Mouse (Mus musculus) frontal cortex, adult (tissue): ENCODE measurements around the gene Eepd1.
"Not testable (repeated sequence)": the region's sequence is repeated elsewhere in the genome, so short reads cannot be mapped to it uniquely, and the experiment has no call there.

Experiments
- ATAC-seq: cut with Nextera tagmentation; 2 replicates; pipeline ENCODE4 v1.9.2; 2017; ENCODE audit warnings: mild to moderate bottlenecking, moderate library complexity, mixed read lengths; ENCODE audit not compliant: low TSS enrichment

Eepd1 gene

DNA sequence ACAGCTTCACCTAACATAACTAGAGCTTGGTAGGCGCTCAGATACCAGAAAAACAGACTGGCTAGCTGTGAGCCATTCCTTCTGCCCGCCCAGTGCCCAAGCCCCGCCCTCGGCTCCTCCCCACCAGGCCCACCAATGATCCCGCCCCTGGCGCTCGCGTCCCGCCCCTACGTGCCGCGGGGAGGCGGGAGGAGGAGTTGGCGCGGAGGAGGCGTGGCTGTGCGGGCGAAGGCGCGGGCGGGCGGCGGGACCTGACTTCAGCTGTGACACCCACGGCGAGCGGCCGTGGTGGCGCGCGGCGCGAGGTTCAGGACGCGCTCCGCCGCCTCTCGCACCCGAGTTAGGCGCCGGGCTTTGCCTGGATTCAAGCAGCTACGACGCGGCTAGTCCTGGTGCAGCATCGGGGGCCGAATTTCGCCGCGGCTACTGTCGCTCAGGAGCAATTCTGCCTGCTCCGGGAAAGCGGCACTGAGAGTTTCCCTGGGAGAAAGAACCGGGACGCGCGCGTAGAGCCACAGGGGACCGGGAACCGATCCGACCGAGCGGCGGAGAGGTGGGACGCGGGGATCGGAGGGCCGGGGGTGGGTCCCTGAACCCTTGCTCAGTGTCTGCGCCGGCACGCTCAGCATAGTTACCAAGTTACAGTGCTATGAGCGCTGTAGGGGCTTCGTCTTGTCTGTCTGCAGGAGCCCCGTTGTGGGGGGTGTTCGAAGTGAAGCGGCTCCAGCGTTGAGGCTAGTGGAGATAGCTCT is at the start of gene Eepd1:
TSS of gene Eepd1 (plus strand) at position 204 of the 752 bp plus-strand sequence.
- peak; percentile 85 for ATAC-seq

DNA sequence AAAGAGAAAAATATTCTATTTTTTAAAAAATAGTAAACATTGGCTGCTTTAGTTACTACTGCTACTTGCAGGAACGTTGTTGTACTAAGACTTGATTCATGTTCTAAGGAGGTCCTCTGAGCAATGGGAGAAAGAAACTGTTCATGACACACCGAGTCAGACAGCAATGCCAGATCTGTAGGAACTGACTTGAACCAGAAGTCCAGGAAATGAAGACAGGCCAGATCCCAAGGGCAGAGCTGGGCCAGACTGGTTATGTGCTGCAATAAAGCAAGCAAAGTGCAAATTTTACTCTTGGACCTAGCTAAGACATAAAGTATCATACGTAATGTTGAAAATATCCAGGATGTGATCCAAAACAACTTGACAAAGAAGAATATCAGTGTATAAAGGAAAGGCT is 42.5 kb upstream of the Eepd1 start:
- no peak for ATAC-seq

DNA sequence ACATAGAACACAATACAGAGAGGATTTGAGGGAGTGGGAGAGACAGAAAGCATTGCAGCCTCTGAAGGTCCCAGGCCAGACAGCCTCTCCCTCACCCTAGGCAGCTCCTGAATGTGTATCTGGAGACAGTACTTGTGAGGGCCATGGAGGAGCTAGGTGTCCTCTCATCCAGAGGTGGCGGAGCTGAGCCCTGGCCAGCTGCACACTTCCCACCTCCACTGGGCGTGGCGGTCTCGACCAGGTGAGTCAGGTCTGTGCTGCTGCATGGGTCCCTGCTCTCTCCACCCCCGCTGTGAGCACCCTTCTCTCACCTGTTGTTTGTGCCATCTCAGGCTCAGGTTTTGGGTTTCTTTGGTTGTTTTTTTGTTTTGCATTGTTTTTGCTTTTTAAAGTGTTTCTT is 41.3 kb upstream of the Eepd1 start:
- ATAC-seq = not testable (repeated sequence)

DNA sequence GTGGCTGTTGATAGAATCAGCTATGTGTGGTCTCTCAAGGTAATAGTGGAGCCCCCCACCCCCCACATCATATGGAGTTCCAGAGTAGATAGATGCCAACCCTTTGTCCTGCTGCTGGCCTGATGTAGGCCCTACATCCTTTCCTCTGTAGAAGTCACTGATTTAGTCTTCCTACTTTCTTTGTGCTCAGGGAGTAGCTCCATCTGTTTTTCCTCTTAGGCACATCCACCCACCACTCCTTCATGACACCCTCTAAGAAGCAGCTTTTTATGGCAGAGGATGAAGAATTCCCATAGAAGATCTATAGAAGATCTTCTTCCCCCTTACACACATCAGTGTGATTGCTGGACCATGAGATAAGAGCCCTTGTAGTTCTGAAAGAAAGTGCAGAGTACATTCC is 39.3 kb upstream of the Eepd1 start:
- ATAC-seq = peak; percentile 94

DNA sequence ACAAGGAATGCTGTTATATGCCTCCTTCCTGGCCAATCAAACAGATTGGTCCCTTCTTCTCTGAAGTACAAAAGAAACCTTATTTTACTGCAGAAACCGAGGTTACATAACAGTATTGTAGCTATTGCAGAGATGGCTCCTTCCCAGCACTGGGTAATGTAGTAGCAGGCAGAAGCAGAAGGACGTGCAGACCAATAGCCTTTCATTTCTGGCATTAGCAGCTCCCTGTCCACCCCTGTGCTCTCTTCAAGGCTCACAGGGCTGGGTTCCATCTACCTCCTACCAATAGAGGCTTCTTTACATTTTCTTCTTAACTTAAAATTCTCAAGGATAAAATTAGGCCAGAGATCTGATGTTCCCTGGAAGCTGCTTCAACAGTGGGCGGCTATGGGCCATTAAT is 38.3 kb upstream of the Eepd1 start:
- ATAC-seq = peak; percentile 73

GRCm38 (mm10) chr9:25443546-25443945 is 37.8 kb upstream of the Eepd1 start:
- ATAC-seq = no peak

DNA sequence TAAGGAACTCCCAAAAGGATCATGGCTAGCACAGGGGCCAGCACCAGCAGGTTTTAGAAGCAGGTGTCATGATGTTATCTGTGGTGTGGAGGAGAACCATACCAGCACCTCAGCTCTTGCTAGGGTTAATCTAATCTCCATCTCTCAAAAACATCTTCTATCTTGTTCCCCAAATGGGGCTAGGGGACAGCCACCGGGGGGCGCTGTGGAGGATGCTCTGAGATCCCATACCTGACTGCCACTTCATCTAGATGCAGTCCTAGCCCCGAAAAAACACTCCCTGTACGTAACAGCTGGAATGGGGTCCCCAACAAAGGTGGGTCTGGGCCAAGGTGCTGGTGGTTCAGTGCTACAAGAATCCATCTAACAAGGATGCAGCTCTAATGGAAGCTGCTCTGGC is 31.0 kb upstream of the Eepd1 start:
- no peak for ATAC-seq

GRCm38 (mm10) chr9:25455027-25455426 is 26.3 kb upstream of the Eepd1 start:
- ATAC-seq = no peak

GRCm38 (mm10) chr9:25460835-25461555 is 20.4 kb upstream of the Eepd1 start:
- no peak for ATAC-seq

- ATAC-seq = no peak
These were observed 17.0 kb upstream of the Eepd1 start for GRCm38 (mm10) chr9:25464305-25464704.

GRCm38 (mm10) chr9:25479392-25480020 is 1.8 kb upstream of the Eepd1 start:
- peak; percentile 53 for ATAC-seq

GRCm38 (mm10) chr9:25480676-25481075 is 671 bp upstream of the Eepd1 start:
- no peak for ATAC-seq

- ATAC-seq = no peak
These were observed 1.1 kb downstream of the Eepd1 start for GRCm38 (mm10) chr9:25482322-25482998.

GRCm38 (mm10) chr9:25482999-25483347 is 1.6 kb downstream of the Eepd1 start:
- no peak for ATAC-seq

DNA sequence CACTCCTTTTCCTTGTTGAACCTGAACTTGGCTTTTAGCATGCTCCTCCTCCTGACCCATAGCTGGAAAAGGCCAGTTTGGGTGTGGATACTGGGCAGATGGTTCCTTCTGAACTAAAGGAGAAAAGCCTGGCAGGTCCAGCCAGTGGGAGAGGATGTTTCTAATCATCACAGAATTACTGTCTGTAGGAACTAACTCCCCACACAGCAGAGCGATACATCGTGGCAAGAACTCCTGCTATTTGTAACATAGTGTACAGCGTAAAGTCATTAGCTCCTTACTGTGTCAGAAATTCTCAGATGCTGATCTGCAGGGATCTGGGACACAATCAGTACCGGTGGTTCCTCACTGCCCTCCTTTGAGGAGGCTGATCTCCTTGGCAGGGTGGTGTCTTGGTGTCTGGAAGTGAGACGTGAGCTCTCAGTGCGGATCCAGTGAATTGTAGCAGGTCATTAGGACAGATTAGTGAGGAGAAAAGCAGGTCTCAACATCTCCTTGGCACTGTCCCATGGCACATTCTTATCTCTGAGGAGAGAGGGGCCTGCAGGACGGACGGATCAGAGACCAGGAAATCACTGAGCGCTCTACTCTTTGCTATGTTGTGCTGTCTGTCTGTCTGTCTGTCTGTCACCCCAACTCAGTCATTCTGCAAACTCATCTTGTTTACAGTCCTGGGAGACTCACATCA is 2.7 kb downstream of the Eepd1 start:
- no peak for ATAC-seq

DNA sequence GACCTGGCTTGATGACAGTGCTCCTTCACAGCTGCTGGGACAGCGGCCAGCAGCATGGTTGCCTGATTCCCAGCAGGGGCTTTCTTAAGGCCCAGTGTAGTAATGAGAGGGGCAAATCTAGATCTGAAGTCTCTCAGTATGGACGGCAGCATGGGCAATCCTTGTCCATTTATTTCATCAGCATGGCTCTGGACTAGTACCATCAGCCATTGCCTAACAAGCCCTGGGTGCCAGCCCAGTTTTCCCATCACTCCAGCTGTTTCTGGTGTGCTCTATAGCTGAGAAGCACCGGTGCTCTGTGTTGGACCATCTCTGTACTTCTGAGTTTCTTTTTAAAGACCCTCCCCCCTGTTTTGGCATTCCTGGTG is 3.3 kb downstream of the Eepd1 start:
- no peak for ATAC-seq

DNA sequence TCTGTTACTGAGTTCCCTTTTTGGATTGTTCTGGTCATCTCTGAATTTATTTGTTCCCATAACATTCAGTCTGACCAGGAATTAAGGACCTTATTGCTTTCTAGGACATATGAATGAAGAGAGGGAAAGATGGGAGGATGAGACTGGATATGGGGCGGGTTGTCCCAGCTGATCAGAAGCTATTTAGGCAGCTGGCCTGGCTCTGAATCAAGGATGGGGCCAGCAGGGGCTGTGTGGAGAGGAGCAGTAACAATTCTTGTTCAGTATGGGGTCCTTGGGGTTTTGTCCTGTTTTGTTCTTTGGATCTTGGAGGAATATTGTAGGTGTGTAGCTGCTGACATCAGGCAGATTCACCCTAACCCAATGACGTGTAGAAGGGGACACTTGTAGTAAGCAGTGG is 3.7 kb downstream of the Eepd1 start:
- ATAC-seq = no peak

- ATAC-seq = no peak
These were observed 4.1 kb downstream of the Eepd1 start for GRCm38 (mm10) chr9:25485406-25485805.

DNA sequence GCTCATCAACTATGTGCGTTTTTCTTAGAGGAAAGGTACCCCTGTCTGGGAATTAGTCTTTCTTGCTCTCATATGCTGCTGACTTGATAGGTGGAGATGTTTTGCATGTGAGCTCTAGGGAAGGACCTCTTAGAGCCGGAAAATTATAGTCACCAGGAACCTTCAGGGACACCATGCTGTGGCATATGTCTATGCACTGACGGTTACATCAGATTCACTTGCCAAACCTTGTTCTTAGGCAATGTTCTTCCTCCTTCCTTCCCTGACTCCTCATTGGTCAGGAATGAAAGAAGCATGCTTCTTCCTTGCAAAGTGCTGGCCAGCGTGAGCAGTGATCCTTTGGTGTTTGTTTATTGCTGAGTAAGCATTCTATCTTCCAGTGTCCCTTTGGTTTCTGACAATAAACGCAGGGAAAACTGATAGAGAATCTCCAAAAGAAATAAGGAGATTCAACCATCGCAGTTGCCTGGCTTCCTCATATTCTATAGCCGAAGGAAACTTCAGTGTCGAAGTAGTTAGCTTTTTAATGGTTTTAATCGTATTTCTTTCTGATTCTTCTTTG is 5.0 kb downstream of the Eepd1 start:
- no peak for ATAC-seq

DNA sequence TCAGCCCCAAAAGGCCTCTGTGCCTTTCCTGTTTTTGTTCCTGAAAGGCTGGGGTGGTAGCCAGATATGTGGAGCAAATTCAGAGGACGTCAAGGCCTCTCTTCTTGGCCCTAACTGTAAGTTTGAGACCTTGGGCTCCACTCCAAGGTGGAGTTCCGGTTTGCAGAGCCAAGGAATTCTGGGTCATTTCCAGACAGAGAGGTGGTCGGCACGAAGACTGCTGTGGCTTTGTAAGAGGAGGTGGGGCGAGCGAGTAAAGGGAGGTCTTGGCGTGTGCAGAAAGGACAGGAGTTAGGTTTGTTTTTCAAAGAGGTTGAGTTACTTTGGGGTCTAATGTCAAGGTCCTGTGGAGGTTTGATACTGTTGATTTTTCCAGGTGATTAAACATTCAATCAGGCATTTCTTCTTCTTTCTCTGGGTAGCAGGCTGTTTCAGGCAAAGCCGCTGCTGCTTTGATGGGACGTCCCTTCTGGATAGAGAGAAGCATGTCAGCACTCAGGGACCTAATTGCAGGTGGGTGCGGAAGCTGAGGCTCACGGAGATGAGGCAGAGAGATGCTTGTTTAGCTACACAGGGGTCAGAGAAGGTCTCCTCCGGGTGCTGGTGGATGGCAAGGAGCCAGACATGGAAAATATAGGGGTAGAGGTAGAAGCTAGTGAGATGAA is 6.2 kb downstream of the Eepd1 start:
- no peak for ATAC-seq

- ATAC-seq = no peak
These were observed 7.2 kb downstream of the Eepd1 start for GRCm38 (mm10) chr9:25488581-25488980.
